Mouse (Mus musculus): ENCODE results near the gene 3110082J24Rik. TPM values are rescaled to one million over a fixed set of nuclear protein-coding genes. Genes with fewer than 3 reads are reported as not detected.

Gene 3110082J24Rik
- polyA plus RNA-seq (2012; rRNA removed), result not detected in 2 replicates

DNA sequence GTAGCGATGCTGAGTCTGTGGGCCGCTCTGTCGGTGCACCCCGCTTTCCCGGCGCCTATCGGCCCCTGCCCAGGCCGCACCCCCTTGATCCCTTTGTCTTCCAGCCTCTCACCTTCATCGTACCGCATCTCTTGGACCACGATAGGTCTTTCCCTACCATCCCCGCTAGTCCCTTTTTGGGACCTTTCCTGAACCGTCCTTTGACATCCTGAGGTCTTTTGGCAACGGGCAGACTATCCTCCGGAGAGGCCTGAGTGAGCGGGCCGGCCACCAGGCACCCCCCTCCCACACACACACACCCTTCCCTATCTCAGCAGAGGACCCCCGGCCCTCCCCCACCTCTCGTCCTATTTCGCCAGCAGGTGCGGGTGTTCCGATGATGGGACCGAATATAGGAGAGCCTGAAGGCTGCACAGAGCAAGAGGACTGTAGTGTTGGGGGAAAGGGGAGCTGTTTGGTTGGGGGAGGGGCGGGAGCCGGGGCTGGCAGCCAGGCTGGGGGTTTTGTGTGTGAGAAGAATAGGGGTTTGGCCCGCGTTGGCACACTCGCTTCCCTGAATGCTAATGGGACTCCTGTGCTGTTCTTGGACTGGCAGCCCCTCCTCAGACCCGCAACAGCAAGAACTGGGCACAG, at the start of gene 3110082J24Rik:
3110082J24Rik (minus strand) TSS at position 419 of the 633 bp plus-strand sequence.

DNA sequence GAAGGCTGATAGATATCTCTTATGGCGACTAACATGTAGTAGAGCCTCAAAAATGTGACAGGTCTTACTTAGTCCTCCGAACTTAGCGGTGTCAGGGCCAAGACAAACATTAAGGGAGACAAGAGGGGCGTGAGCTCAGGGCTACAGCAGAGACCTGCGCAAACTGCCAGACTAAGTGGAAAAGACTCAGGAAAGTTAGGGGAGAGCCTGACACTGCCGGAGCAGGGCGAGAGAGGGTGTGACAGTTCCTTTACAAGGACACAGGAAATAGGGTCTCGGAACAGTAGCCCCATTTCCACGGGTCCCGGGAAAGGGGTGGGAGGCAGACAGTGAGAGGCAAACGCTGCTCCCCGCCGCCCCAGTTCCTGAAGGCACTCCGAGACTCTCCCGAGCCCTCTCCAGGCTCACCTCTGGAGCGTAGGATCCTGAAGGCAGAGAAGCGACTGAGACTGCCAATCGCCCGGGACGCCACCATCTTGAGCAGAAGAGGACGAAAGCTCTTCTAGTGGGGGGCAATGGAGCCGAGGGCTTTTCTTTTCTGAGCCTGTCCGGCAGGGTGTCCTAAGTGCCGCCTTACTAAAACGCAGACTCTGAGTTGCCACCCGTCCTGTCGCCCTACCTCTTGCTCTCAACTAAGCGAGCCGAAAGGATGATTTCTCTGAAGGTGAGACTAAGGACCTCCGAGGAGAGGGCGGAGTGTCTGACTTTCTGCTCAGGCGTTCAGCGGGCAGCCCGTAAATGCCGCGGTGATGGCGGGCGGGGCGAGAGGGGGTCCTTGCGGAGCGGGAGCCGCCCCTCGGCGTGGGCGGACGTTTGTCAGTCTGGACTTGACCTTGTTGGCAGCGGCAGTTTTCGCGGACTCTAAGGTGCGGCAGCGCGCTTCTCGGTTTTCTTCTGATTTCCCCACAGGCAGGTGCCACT, 48.8 kb upstream of the 3110082J24Rik start, which contains the start of the genes Hadha and Hadhb:
Hadha (minus strand) TSS at position 689 of the 921 bp plus-strand sequence.
Hadhb (plus strand) TSS at position 775 of the 921 bp plus-strand sequence.

GRCm38 (mm10) chr5:30104841-30105667, 832 bp downstream of the 3110082J24Rik start, which contains the start of gene Garem2:
Garem2 (plus strand) TSS chr5:30105161.

GRCm38 (mm10) chr5:30072825-30073821, 32.8 kb downstream of the 3110082J24Rik start, which contains the start of gene Tyms:
Tyms (minus strand) TSS chr5:30073617.

Other genes starting within 250 kb of the 3110082J24Rik start
- gene Il6, start 93.0 kb downstream of the 3110082J24Rik start, polyA plus RNA-seq (2012; rRNA removed), result not detected in 2 replicates
- gene Tyms, start 32.5 kb downstream of the 3110082J24Rik start, polyA plus RNA-seq (2012; rRNA removed), result 22.2 and 24.0 TPM in 2 replicates
- gene Garem2, start 925 bp downstream of the 3110082J24Rik start, polyA plus RNA-seq (2012; rRNA removed), result 0.01 and 0.02 TPM in 2 replicates
- 24.7 and 31.6 TPM in 2 replicates for gene Hadha, start 49.1 kb upstream of the 3110082J24Rik start, polyA plus RNA-seq (2012; rRNA removed)
- gene Hadhb, start 49.2 kb upstream of the 3110082J24Rik start, polyA plus RNA-seq (2012; rRNA removed), result 15.9 and 19.5 TPM in 2 replicates
- gene Adgrf3, start 99.6 kb upstream of the 3110082J24Rik start, polyA plus RNA-seq (2012; rRNA removed), result 0.11 TPM in 2 replicates
- 18.8 and 35.4 TPM in 2 replicates for gene Selenoi, start 126.5 kb upstream of the 3110082J24Rik start, polyA plus RNA-seq (2012; rRNA removed)
- 0.04 and 0.34 TPM in 2 replicates for gene Drc1, start 175.3 kb upstream of the 3110082J24Rik start, polyA plus RNA-seq (2012; rRNA removed)